Mouse (Mus musculus): ENCODE results near the gene Rhpn2. TPM values are rescaled to one million over a fixed set of nuclear protein-coding genes. Genes with fewer than 3 reads are reported as not detected.

Gene Rhpn2
- polyA plus RNA-seq, 1 experiment from 2014 or later = 3.3 TPM

DNA sequence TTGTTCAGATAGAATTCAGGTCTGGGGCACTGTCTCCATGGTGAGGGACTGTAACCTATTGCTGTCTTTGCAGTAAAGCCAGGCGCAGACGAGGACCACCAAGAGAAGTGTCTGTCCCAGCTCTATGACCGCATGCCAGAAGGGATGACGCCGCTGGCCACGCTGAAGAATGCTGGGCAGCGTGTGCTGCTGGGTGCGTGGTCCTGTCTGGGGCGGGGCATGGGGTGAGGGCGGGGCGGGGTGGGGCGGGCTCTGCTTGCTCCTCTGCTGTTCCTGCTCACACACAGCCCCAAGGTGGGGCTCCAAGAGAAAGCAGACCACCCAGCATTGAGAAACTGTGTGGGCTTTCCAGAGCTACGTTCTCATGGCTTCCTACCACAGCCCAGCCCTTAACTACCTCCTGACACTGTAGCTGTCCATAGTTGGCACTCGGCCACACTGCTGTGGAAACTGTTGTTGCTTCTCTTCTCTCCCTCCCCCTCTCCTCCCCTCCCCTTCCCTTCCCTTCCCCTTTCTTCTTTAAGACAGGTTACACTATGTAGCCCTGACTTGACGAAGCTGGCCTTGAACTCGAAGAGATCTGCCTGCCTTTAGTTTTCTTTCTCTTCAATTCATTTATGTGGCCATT, 45.6 kb downstream of the Rhpn2 start:
- Histone ChIP-seq H3K4me1 (ENCODE audit: control insufficient read depth, insufficient read depth, low read depth, low read length) (no peaks in the 10 kb centered on the region; the same call in 1 of the 2 replicates), H3K9ac (ENCODE audit: low read depth, low read length) (no peak overlapping the region), H3K9me3 (ENCODE audit: control insufficient read depth, low read length) (no peaks in the 10 kb centered on the region), H3K4me3 (ENCODE audit: low read length) (no peak overlapping the region), H3K27me3 (replicated peaks; ENCODE audit: control insufficient read depth, insufficient read depth, low read length) (no peaks in the 10 kb centered on the region), H3K36me3 (ENCODE audit: control insufficient read depth, insufficient read depth, low read length) (no peaks in the 10 kb centered on the region), H3K27ac (ENCODE audit: low read depth, low read length) (no peak overlapping the region), H3K4me2 (ENCODE audit: low read length) (no peak overlapping the region)
- WGBS = 29% methylated on average over 14 of the region's 16 CpGs
- no peak for ATAC-seq

GRCm38 (mm10) chr7:35380351-35380750, 46.4 kb downstream of the Rhpn2 start:
- Histone ChIP-seq H3K4me2 (ENCODE audit: low read length) (no peak overlapping the region), H3K27me3 (replicated peaks; ENCODE audit: control insufficient read depth, insufficient read depth, low read length) (no peaks in the 10 kb centered on the region), H3K4me3 (ENCODE audit: low read length) (no peak overlapping the region), H3K36me3 (ENCODE audit: control insufficient read depth, insufficient read depth, low read length) (no peaks in the 10 kb centered on the region), H3K9ac (ENCODE audit: low read depth, low read length) (no peak overlapping the region), H3K27ac (ENCODE audit: low read depth, low read length) (no peak overlapping the region), H3K4me1 (ENCODE audit: control insufficient read depth, insufficient read depth, low read depth, low read length) (no peaks in the 10 kb centered on the region; the same call in 1 of the 2 replicates), H3K9me3 (ENCODE audit: control insufficient read depth, low read length) (no peaks in the 10 kb centered on the region)
- WGBS = 81% methylated on average over 8 of the region's 8 CpGs
- no peak for ATAC-seq

DNA sequence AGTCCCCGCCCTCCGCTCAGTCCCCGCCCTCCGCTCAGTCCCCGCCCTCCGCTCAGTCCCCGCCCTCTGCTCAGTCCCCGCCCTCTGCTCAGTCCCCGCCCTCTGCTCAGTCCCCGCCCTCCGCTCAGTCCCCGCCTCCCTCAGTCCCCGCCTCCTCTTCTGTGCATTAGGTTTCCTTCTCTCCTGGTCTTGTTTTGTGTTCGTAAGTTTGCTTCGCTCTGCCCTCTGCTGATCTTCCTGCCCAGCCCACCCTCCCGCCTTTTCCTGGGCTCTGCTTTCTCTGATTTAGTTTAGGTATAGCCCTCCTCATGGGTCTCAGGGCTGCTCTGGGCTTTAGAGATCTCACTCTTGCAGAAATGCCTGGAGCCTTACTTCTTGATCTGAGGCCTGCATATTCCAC, 47.9 kb downstream of the Rhpn2 start:
- WGBS = 64% methylated on average over 11 of the region's 16 CpGs
- no peak overlapping the region for H3K4me2 ChIP-seq (ENCODE audit: low read length)
- no peak for ATAC-seq
- no peaks in the 10 kb centered on the region for H3K36me3 ChIP-seq (ENCODE audit: control insufficient read depth, insufficient read depth, low read length)
- no peaks in the 10 kb centered on the region for H3K27me3 ChIP-seq (replicated peaks; ENCODE audit: control insufficient read depth, insufficient read depth, low read length)
- no peaks in the 10 kb centered on the region for H3K9me3 ChIP-seq (ENCODE audit: control insufficient read depth, low read length)
- H3K4me1 ChIP-seq (ENCODE audit: control insufficient read depth, insufficient read depth, low read depth, low read length) = no peaks in the 10 kb centered on the region; the same call in 1 of the 2 replicates
- no peak overlapping the region for H3K27ac ChIP-seq (ENCODE audit: low read depth, low read length)
- H3K9ac ChIP-seq (ENCODE audit: low read depth, low read length) = no peak overlapping the region
- H3K4me3 ChIP-seq (ENCODE audit: low read length) = no peak overlapping the region

GRCm38 (mm10) chr7:35382706-35383353, 48.9 kb downstream of the Rhpn2 start:
- H3K27me3 ChIP-seq (replicated peaks; ENCODE audit: control insufficient read depth, insufficient read depth, low read length) = no peaks in the 10 kb centered on the region
- no peak overlapping the region for H3K4me2 ChIP-seq (ENCODE audit: low read length)
- no peak overlapping the region for H3K27ac ChIP-seq (ENCODE audit: low read depth, low read length)
- no peak for ATAC-seq
- H3K9ac ChIP-seq (ENCODE audit: low read depth, low read length) = no peak overlapping the region
- no peaks in the 10 kb centered on the region for H3K36me3 ChIP-seq (ENCODE audit: control insufficient read depth, insufficient read depth, low read length)
- 44% methylated on average over 2 of the region's 2 CpGs for WGBS
- H3K9me3 ChIP-seq (ENCODE audit: control insufficient read depth, low read length) = no peaks in the 10 kb centered on the region
- no peaks in the 10 kb centered on the region; the same call in 1 of the 2 replicates for H3K4me1 ChIP-seq (ENCODE audit: control insufficient read depth, insufficient read depth, low read depth, low read length)
- H3K4me3 ChIP-seq (ENCODE audit: low read length) = no peak overlapping the region

DNA sequence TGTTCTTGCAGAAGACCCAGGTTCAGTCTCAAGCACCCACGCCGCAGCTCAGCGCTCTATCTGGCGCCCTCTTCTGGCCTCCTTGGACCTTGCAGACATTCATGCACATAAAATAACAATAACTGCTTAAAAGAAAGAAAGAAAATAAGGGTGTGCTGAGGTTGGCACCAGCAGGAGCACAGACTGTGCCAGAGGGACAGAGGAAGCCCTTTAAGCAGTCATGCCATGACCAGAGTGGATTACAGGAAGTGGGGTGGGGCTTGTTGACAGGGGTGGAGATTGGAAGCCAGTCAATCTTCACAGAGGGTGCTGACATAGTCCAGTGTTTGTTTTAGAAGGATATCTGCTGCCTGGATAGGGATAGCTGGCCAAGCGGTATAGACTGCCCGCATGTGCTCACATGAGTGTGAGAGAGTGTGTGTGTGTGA, 52.6 kb downstream of the Rhpn2 start:
- Histone ChIP-seq H3K36me3 (ENCODE audit: control insufficient read depth, insufficient read depth, low read length) (no peaks in the 10 kb centered on the region), H3K9ac (ENCODE audit: low read depth, low read length) (no peak overlapping the region), H3K27ac (ENCODE audit: low read depth, low read length) (no peak overlapping the region), H3K4me2 (ENCODE audit: low read length) (no peak overlapping the region), H3K4me1 (ENCODE audit: control insufficient read depth, insufficient read depth, low read depth, low read length) (no peaks in the 10 kb centered on the region), H3K27me3 (replicated peaks; ENCODE audit: control insufficient read depth, insufficient read depth, low read length) (no peaks in the 10 kb centered on the region), H3K4me3 (ENCODE audit: low read length) (no peak overlapping the region), H3K9me3 (ENCODE audit: control insufficient read depth, low read length) (no peaks in the 10 kb centered on the region)
- 57% methylated on average over 6 of the region's 6 CpGs for WGBS
- no peak for ATAC-seq

GRCm38 (mm10) chr7:35388694-35389093, 54.7 kb downstream of the Rhpn2 start:
- no peak overlapping the region for H3K27ac ChIP-seq (ENCODE audit: low read depth, low read length)
- 63% methylated on average over 6 of the region's 6 CpGs for WGBS
- no peak overlapping the region for H3K4me2 ChIP-seq (ENCODE audit: low read length)
- H3K4me1 ChIP-seq (ENCODE audit: control insufficient read depth, insufficient read depth, low read depth, low read length) = no peaks in the 10 kb centered on the region
- H3K36me3 ChIP-seq (ENCODE audit: control insufficient read depth, insufficient read depth, low read length) = no peaks in the 10 kb centered on the region
- H3K27me3 ChIP-seq (replicated peaks; ENCODE audit: control insufficient read depth, insufficient read depth, low read length) = no peaks in the 10 kb centered on the region
- no peak for ATAC-seq
- H3K4me3 ChIP-seq (ENCODE audit: low read length) = no peak overlapping the region
- H3K9ac ChIP-seq (ENCODE audit: low read depth, low read length) = no peak overlapping the region
- H3K9me3 ChIP-seq (ENCODE audit: control insufficient read depth, low read length) = no peaks in the 10 kb centered on the region

- H3K9ac ChIP-seq (ENCODE audit: low read depth, low read length) = no peak overlapping the region
- H3K4me3 ChIP-seq (ENCODE audit: low read length) = no peak overlapping the region
- H3K27me3 ChIP-seq (replicated peaks; ENCODE audit: control insufficient read depth, insufficient read depth, low read length) = no peaks in the 10 kb centered on the region
- no peak overlapping the region for H3K4me2 ChIP-seq (ENCODE audit: low read length)
- no peaks in the 10 kb centered on the region for H3K9me3 ChIP-seq (ENCODE audit: control insufficient read depth, low read length)
- no peak for ATAC-seq
- no peaks in the 10 kb centered on the region for H3K36me3 ChIP-seq (ENCODE audit: control insufficient read depth, insufficient read depth, low read length)
- 59% methylated on average over 5 of the region's 5 CpGs for WGBS
- H3K27ac ChIP-seq (ENCODE audit: low read depth, low read length) = no peak overlapping the region
- H3K4me1 ChIP-seq (ENCODE audit: control insufficient read depth, insufficient read depth, low read depth, low read length) = peaks cover 13% of the 10 kb centered on the region
Observed at GRCm38 (mm10) chr7:35392935-35393334, 59.0 kb downstream of the Rhpn2 start.

- 15% methylated on average over 17 of the region's 17 CpGs for WGBS
- Histone ChIP-seq H3K4me2 (ENCODE audit: low read length) (peak overlapping the region; percentile 91), H3K4me3 (ENCODE audit: low read length) (peak overlapping the region; percentile 61), H3K4me1 (ENCODE audit: control insufficient read depth, insufficient read depth, low read depth, low read length) (peaks cover 15% of the 10 kb centered on the region), H3K27me3 (replicated peaks; ENCODE audit: control insufficient read depth, insufficient read depth, low read length) (no peaks in the 10 kb centered on the region), H3K9ac (ENCODE audit: low read depth, low read length) (peak overlapping the region; percentile 59), H3K9me3 (ENCODE audit: control insufficient read depth, low read length) (no peaks in the 10 kb centered on the region), H3K36me3 (ENCODE audit: control insufficient read depth, insufficient read depth, low read length) (peaks cover 8% of the 10 kb centered on the region), H3K27ac (ENCODE audit: low read depth, low read length) (0 out of 2 replicates have a peak overlapping the region, but pooled peaks have one; percentile 1)
- ATAC-seq = peak; percentile 1; the same call in 1 of the 2 replicates
Observed at GRCm38 (mm10) chr7:35395734-35396456, 61.9 kb downstream of the Rhpn2 start.

DNA sequence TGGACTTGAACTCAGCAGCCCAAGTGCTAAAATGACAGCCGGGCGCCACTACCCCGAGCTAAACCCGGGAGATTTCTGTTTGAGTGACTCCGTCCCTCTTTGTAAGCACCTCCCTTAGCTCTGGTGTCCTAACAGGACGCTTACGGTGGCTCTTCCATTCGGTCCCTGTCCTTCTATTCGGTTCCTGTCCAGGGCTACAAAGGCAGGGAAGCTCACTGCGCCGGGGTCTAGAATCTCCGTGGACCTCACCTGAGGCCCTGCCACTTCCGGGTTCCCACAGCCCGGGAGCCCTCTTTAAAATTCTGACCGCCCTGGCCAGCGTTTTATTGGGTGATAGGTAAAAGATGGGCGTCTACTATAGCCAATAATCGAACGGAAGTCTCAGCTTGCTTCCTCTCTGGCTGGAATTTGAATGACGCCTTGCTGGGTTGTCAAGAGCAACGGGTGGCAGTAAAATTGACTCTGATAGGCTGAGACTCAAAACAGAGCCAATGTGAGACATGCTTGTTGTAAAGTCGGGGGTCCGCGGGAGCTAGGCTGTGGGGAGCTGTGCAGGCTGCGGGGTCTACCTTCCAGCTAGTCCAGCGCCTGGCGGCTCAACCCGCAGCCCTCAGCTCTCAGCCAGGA, 62.7 kb downstream of the Rhpn2 start, which contains the start of the genes Faap24 and Cep89:
Faap24 (minus strand) TSS at position 295 of the 627 bp plus-strand sequence.
Cep89 (plus strand) TSS at position 494 of the 627 bp plus-strand sequence.
- peak within 1 kb of the TSS; percentile 74 for H3K9ac ChIP-seq (ENCODE audit: low read depth, low read length)
- H3K27ac ChIP-seq (ENCODE audit: low read depth, low read length) = peak within 1 kb of the TSS; percentile 17; the same call in 1 of the 2 replicates
- peaks cover 15% of the 10 kb centered on the region for H3K4me1 ChIP-seq (ENCODE audit: control insufficient read depth, insufficient read depth, low read depth, low read length)
- no peaks in the 10 kb centered on the region for H3K9me3 ChIP-seq (ENCODE audit: control insufficient read depth, low read length)
- peak within 1 kb of the TSS; percentile 91 for H3K4me2 ChIP-seq (ENCODE audit: low read length)
- H3K36me3 ChIP-seq (ENCODE audit: control insufficient read depth, insufficient read depth, low read length) = peaks cover 11% of the 10 kb centered on the region
- peak within 1 kb of the TSS; percentile 61 for H3K4me3 ChIP-seq (ENCODE audit: low read length)
- WGBS = under 1% methylated on average over 28 of the region's 28 CpGs
- H3K27me3 ChIP-seq (replicated peaks; ENCODE audit: control insufficient read depth, insufficient read depth, low read length) = no peaks in the 10 kb centered on the region
- ATAC-seq = peak; percentile 99
